Mouse (Mus musculus): Measurements from ENCODE around the gene Gpr153. TPM values are rescaled to one million over a fixed set of nuclear protein-coding genes. Genes with fewer than 3 reads are reported as not detected.

Gene Gpr153
- total and polyA plus RNA-seq, 3 experiments = 0.08 TPM; not detected in 2

- H3K27ac ChIP-seq (ENCODE audit: control insufficient read depth, low read depth, low read length) = no peak overlapping the region
- DNase-seq (ENCODE audit: low read depth, low spot score) = no peak
- H3K79me2 ChIP-seq (ENCODE audit: control insufficient read depth, insufficient read depth, low read length, poor library complexity) = no peaks in the 10 kb centered on the region
- TF ChIP-seq SMC3 (IDR thresholded peaks at IDR 0.05; ENCODE audit: low read depth, low read length) (no peak), MYC (IDR thresholded peaks at IDR 0.05; ENCODE audit: low read depth, low read length) (no peak), HCFC1 (IDR thresholded peaks at IDR 0.05; ENCODE audit: low read depth, low read length) (no peak), GATA1 (IDR thresholded peaks at IDR 0.05; ENCODE audit: low read depth, low read length) (no peak), TBP (IDR thresholded peaks at IDR 0.05; ENCODE audit: low read depth, low read length) (no peak)
- H3K4me1 ChIP-seq (ENCODE audit: control insufficient read depth in 1 of 2, insufficient read depth in 2 of 2, low read length in 2 of 2) = peaks cover 9 to 18% of the 10 kb centered on the region in 2 experiments; a peak in 3 of 4 replicates
- no peaks in the 10 kb centered on the region for H3K9me3 ChIP-seq (replicated peaks; ENCODE audit: insufficient read depth, low read length)
- no peak overlapping the region for H3K4me3 ChIP-seq (ENCODE audit: control insufficient read depth in 1 of 2, insufficient read depth in 1 of 2, low read depth in 2 of 2, low read length in 2 of 2)
- no peak overlapping the region for H3K9ac ChIP-seq (ENCODE audit: control insufficient read depth, low read depth, low read length, poor library complexity, severe bottlenecking)
- peaks cover 2 to 17% of the 10 kb centered on the region in 2 experiments; a peak in 3 of 4 replicates for H3K36me3 ChIP-seq (ENCODE audit: control insufficient read depth in 1 of 2, insufficient read depth in 2 of 2, low read length in 2 of 2)
- H3K27me3 ChIP-seq (ENCODE audit: control insufficient read depth in 1 of 2, insufficient read depth in 2 of 2, low read length in 2 of 2) = no peaks in the 10 kb centered on the region
These were observed 29.2 kb upstream of the Gpr153 start for GRCm38 (mm10) chr4:152244545-152245522.

- peaks cover 2 to 17% of the 10 kb centered on the region in 2 experiments; a peak in 3 of 4 replicates for H3K36me3 ChIP-seq (ENCODE audit: control insufficient read depth in 1 of 2, insufficient read depth in 2 of 2, low read length in 2 of 2)
- no peaks in the 10 kb centered on the region for H3K9me3 ChIP-seq (replicated peaks; ENCODE audit: insufficient read depth, low read length)
- TF ChIP-seq MAX (IDR thresholded peaks at IDR 0.05; ENCODE audit: low read length) (no peak), MAZ (IDR thresholded peaks at IDR 0.05; ENCODE audit: low read depth, low read length) (no peak), MXI1 (IDR thresholded peaks at IDR 0.05; ENCODE audit: low read depth, low read length) (no peak), E2F4 (IDR thresholded peaks at IDR 0.05; ENCODE audit: borderline replicate concordance, low read depth, low read length) (no peak), BHLHE40 (IDR thresholded peaks at IDR 0.05; ENCODE audit: borderline replicate concordance, low read depth, low read length) (no peak), HCFC1 (IDR thresholded peaks at IDR 0.05; ENCODE audit: low read depth, low read length) (no peak), SMC3 (IDR thresholded peaks at IDR 0.05; ENCODE audit: low read depth, low read length) (no peak), POLR2A (IDR thresholded peaks at IDR 0.05; ENCODE audit: control insufficient read depth in 1 of 2, insufficient read depth in 1 of 2, low read depth in 1 of 2, low read length in 2 of 2, poor library complexity in 1 of 2) (no peak), UBTF (IDR thresholded peaks at IDR 0.05; ENCODE audit: borderline replicate concordance, insufficient read depth, low read depth, low read length) (no peak), RAD21 (IDR thresholded peaks at IDR 0.05; ENCODE audit: low read depth, low read length) (no peak), GABPA (IDR thresholded peaks at IDR 0.05; ENCODE audit: low read depth, low read length) (no peak), ZKSCAN1 (IDR thresholded peaks at IDR 0.05; ENCODE audit: low read depth, low read length) (no peak), POLR2AphosphoS5 (IDR thresholded peaks at IDR 0.05; ENCODE audit: borderline replicate concordance, low read depth, low read length) (no peak), MAFK (IDR thresholded peaks at IDR 0.05; ENCODE audit: borderline replicate concordance, low read depth, low read length) (no peak), MEF2A (IDR thresholded peaks at IDR 0.05; ENCODE audit: extremely low read depth, insufficient replicate concordance, low read depth, low read length, poor library complexity, severe bottlenecking) (no peak), SIN3A (IDR thresholded peaks at IDR 0.05; ENCODE audit: low read length) (no peak), GATA1 (IDR thresholded peaks at IDR 0.05; ENCODE audit: low read depth, low read length) (no peak), CHD1 (IDR thresholded peaks at IDR 0.05; ENCODE audit: low read depth, low read length) (no peak), RCOR1 (IDR thresholded peaks at IDR 0.05; ENCODE audit: low read depth, low read length) (no peak)
- no peaks in the 10 kb centered on the region for H3K79me2 ChIP-seq (ENCODE audit: control insufficient read depth, insufficient read depth, low read length, poor library complexity)
- peaks cover 9 to 18% of the 10 kb centered on the region in 2 experiments; a peak in 3 of 4 replicates for H3K4me1 ChIP-seq (ENCODE audit: control insufficient read depth in 1 of 2, insufficient read depth in 2 of 2, low read length in 2 of 2)
- H3K27me3 ChIP-seq (ENCODE audit: control insufficient read depth in 1 of 2, insufficient read depth in 2 of 2, low read length in 2 of 2) = no peaks in the 10 kb centered on the region
- no peak overlapping the region for H3K9ac ChIP-seq (ENCODE audit: control insufficient read depth, low read depth, low read length, poor library complexity, severe bottlenecking)
- no peak overlapping the region for H3K27ac ChIP-seq (ENCODE audit: control insufficient read depth, low read depth, low read length)
- no peak overlapping the region for H3K4me3 ChIP-seq (ENCODE audit: control insufficient read depth in 1 of 2, insufficient read depth in 1 of 2, low read depth in 2 of 2, low read length in 2 of 2)
- DNase-seq (ENCODE audit: low read depth, low spot score) = no peak
These were observed 28.0 kb upstream of the Gpr153 start for GRCm38 (mm10) chr4:152246011-152246410.

All from MEL (cell line).